ENCODE assay signal across 25 mouse cellular contexts in the genomic region with DNA sequence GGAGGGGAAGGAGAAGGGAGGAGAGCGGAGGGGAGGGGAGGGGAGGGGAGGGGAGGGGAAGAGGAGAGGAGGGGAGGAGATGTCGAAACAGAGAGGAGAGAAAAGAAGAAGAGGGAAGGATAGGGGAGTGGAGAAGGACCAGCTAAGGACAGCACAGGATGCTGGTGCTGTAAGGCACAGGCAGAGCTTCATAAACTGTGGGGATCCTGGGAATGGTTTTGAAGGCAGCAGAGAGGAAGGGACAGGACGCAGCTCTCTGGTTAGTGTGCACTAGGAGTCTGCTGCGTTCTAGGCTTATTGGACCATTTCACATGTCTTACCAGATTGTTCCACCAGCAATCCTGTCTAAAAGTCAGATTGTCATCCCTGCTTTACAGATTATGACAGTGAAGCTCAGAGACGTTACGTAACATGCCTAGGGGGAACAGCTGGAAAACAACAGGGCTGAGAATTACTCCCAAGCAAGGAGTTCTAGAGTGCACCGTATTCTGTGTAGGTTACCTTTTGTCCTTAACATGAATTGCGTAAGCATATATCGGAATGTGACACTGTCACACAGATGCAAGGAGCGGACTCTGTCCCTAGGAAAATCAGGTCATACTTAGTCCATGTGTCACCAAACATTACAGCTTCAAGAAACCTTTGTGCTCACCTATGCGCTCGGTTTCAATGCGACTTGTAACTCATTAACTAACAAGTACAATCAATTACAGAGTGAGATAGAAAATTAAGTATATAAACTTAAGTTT. TPM values are rescaled to one million over a fixed set of nuclear protein-coding genes. Genes with fewer than 3 reads are reported as not detected.
A peak's percentile ranks its signal among the peaks of the same experiment; 100 is the strongest.
DNase-seq lines count a peak whose midpoint lies in the region; ATAC-seq and TF ChIP-seq lines count a peak whose summit lies in the region.
"Had no signal": no experiment of that assay in that cellular context is flagged by ENCODE, and none has a peak within 500 bp of the region (broad histone marks: within the 10 kb centered on the region; RNA-seq: fewer than 3 reads in every experiment).

No protein-coding gene starts in this region.

- peaks cover 10% of the 10 kb centered on the region; the same call in 1 of the 2 replicates for H3K36me3 ChIP-seq in intestine, postnatal 0 days (ENCODE audit: control insufficient read depth, insufficient read depth)
- no peaks in the 10 kb centered on the region for H3K36me3 ChIP-seq in forebrain, embryonic 14.5 days (ENCODE audit: control insufficient read depth, insufficient read depth, low read length)
- H3K36me3 ChIP-seq: embryonic facial prominence, embryonic 15.5 days; forebrain, embryonic 10.5 days; heart, embryonic 12.5 days; hindbrain, embryonic 12.5 days; liver, embryonic 13.5 days; midbrain, embryonic 13.5 days; neural tube, embryonic 13.5 days had no signal

- H3K27ac ChIP-seq in intestine, postnatal 0 days (ENCODE audit: low read depth, low read length): peak overlapping the region; percentile 60
- H3K27ac ChIP-seq in forebrain, embryonic 14.5 days (ENCODE audit: low read depth, low read length): no peak overlapping the region
- H3K27ac ChIP-seq: embryonic facial prominence, embryonic 15.5 days; forebrain, embryonic 10.5 days; gastrocnemius, adult 2 months; hindbrain, embryonic 12.5 days; left cerebral cortex, adult 2 months; liver, embryonic 13.5 days; midbrain, embryonic 13.5 days; neural tube, embryonic 13.5 days had no signal

- TF ChIP-seq CTCF in intestine, postnatal 0 days (IDR thresholded peaks at IDR 0.05; ENCODE audit: low read depth): no peak

- no peak overlapping the region for H3K9ac ChIP-seq in intestine, postnatal 0 days (ENCODE audit: low read depth, low read length)
- H3K9ac ChIP-seq in forebrain, embryonic 14.5 days (ENCODE audit: low read length): no peak overlapping the region
- H3K9ac ChIP-seq: embryonic facial prominence, embryonic 15.5 days; heart, embryonic 12.5 days; hindbrain, embryonic 12.5 days; liver, embryonic 13.5 days; midbrain, embryonic 13.5 days; neural tube, embryonic 13.5 days had no signal

- peak; percentile 95 for ATAC-seq in intestine, postnatal 0 days
- ATAC-seq in forebrain, embryonic 14.5 days: no peak
- ATAC-seq: midbrain, embryonic 13.5 days had no signal

- H3K27me3 ChIP-seq in intestine, postnatal 0 days (replicated peaks; ENCODE audit: control insufficient read depth, insufficient read depth, low read length): no peaks in the 10 kb centered on the region
- H3K27me3 ChIP-seq in forebrain, embryonic 14.5 days (replicated peaks; ENCODE audit: control insufficient read depth, insufficient read depth, low read length): no peaks in the 10 kb centered on the region
- H3K27me3 ChIP-seq: embryonic facial prominence, embryonic 15.5 days; hindbrain, embryonic 12.5 days; liver, embryonic 13.5 days; midbrain, embryonic 13.5 days; neural tube, embryonic 13.5 days had no signal

- DNase-seq in kidney, adult 8-10 months: peak; percentile 17 to 26
- DNase-seq in kidney, postnatal 10 days: no peak
- peak; percentile 4 to 23 for DNase-seq in kidney, postnatal 36 days
- DNase-seq in yolk sac, embryonic 10.5 days (ENCODE audit: low spot score): peak; percentile 32
- no peak for DNase-seq in forebrain, embryonic 14.5 days (ENCODE audit: low spot score)
- no peak for DNase-seq in spleen, postnatal 14 days (ENCODE audit: low spot score in 2 of 2)
- DNase-seq: adrenal gland, postnatal 25 days; B cell, adult 2 months; cerebellum, adult 11-12 months; cerebellum, postnatal 36 days; gastrocnemius, adult 2 months; heart, postnatal 14 days; left cerebral cortex, postnatal 4 days; liver, embryonic 13.5 days; lung, postnatal 10 days; right cerebral cortex, postnatal 25 days; thymus, postnatal 4 days had no signal

- peaks cover 4% of the 10 kb centered on the region; the same call in 1 of the 2 replicates for H3K4me1 ChIP-seq in intestine, postnatal 0 days (replicated peaks; ENCODE audit: control insufficient read depth, insufficient read depth, low read length)
- H3K4me1 ChIP-seq in forebrain, embryonic 14.5 days (ENCODE audit: control insufficient read depth, insufficient read depth, low read length): no peaks in the 10 kb centered on the region
- H3K4me1 ChIP-seq: embryonic facial prominence, embryonic 15.5 days; forebrain, embryonic 10.5 days; heart, embryonic 12.5 days; hindbrain, embryonic 12.5 days; liver, embryonic 13.5 days; midbrain, embryonic 13.5 days; neural tube, embryonic 13.5 days had no signal

- 40% methylated on average over 13 of the region's 13 CpGs for WGBS in intestine, postnatal 0 days
- 83% methylated on average over 13 of the region's 13 CpGs for WGBS in forebrain, embryonic 14.5 days

- no peaks in the 10 kb centered on the region for H3K9me3 ChIP-seq in intestine, postnatal 0 days (ENCODE audit: control insufficient read depth)
- H3K9me3 ChIP-seq in forebrain, embryonic 14.5 days (replicated peaks; ENCODE audit: control insufficient read depth, low read length): no peaks in the 10 kb centered on the region
- H3K9me3 ChIP-seq: embryonic facial prominence, embryonic 15.5 days; forebrain, embryonic 10.5 days; heart, embryonic 12.5 days; hindbrain, embryonic 12.5 days; liver, embryonic 13.5 days; midbrain, embryonic 13.5 days; neural tube, embryonic 13.5 days had no signal

- H3K4me2 ChIP-seq in intestine, postnatal 0 days (replicated peaks; ENCODE audit: low read depth): no peak overlapping the region
- H3K4me2 ChIP-seq in forebrain, embryonic 14.5 days (ENCODE audit: low read length): no peak overlapping the region
- H3K4me2 ChIP-seq: embryonic facial prominence, embryonic 15.5 days; heart, embryonic 12.5 days; hindbrain, embryonic 12.5 days; liver, embryonic 13.5 days; midbrain, embryonic 13.5 days; neural tube, embryonic 13.5 days had no signal

- no peak overlapping the region for H3K4me3 ChIP-seq in intestine, postnatal 0 days (ENCODE audit: low read depth, low read length)
- no peak overlapping the region for H3K4me3 ChIP-seq in forebrain, embryonic 14.5 days (ENCODE audit: low read depth, low read length)
- H3K4me3 ChIP-seq: embryonic facial prominence, embryonic 15.5 days; forebrain, embryonic 10.5 days; gastrocnemius, adult 2 months; heart, embryonic 12.5 days; hindbrain, embryonic 12.5 days; left cerebral cortex, adult 2 months; liver, embryonic 13.5 days; midbrain, embryonic 13.5 days; neural tube, embryonic 13.5 days had no signal

RNA-seq across cellular contexts. Expression of a gene that starts 30.6 kb away (rescaled TPM):
- polyA plus RNA-seq in intestine, postnatal 0 days (2015; fragmentation: Nextera tagmentation; extraction: Ambion mirVana): 48.1 and 49.0 TPM in 2 replicates
- polyA plus RNA-seq in forebrain, embryonic 14.5 days (2014; fragmentation: Nextera tagmentation; extraction: Ambion mirVana): 0.25 and 0.27 TPM in 2 replicates
- polyA plus RNA-seq: liver, embryonic 13.5 days had no signal

RNA-seq across cellular contexts. Expression of a gene that starts 43.2 kb away (rescaled TPM):
- polyA plus RNA-seq in intestine, postnatal 0 days (2015; fragmentation: Nextera tagmentation; extraction: Ambion mirVana): 1.4 and 1.5 TPM in 2 replicates
- 6.9 and 7.6 TPM in 2 replicates for polyA plus RNA-seq in forebrain, embryonic 14.5 days (2014; fragmentation: Nextera tagmentation; extraction: Ambion mirVana)

Comparison
In these comparisons a context has a peak if more than half of its experiments do, and no peak if none do; other contexts are left out.
1. DNase-seq: peak in kidney, adult 8-10 months (2 of 2), kidney, postnatal 36 days (2 of 2) and yolk sac, embryonic 10.5 days (single experiment); none in kidney, postnatal 10 days (single experiment), forebrain, embryonic 14.5 days (single experiment) and spleen, postnatal 14 days (0 of 2).
2. RNA of a gene that starts 30.6 kb away (polyA plus RNA-seq): 48.1 to 49.0 TPM in intestine, postnatal 0 days; 0.25 to 0.27 TPM in forebrain, embryonic 14.5 days; every median in the first group is over 10 times any median in the second.